Mouse (Mus musculus): ENCODE data around the gene Arl11. TPM values are rescaled to one million over a fixed set of nuclear protein-coding genes. Genes with fewer than 3 reads are reported as not detected.

The Arl11 gene
- 0.52 and 0.67 TPM in 2 replicates for polyA plus RNA-seq (2016; fragmentation: Nextera tagmentation; extraction: Ambion mirVana)

- no peak within 1 kb of the TSS for H3K4me3 ChIP-seq
- no peak for ATAC-seq (ENCODE audit: low FRiP score, low read depth)
- H3K4me2 ChIP-seq (replicated peaks), result no peak within 1 kb of the TSS
- no peaks in the 10 kb centered on the region for H3K27me3 ChIP-seq (replicated peaks)
- H3K9me3 ChIP-seq, result no peaks in the 10 kb centered on the region
- WGBS, result 61% methylated on average over 6 of the region's 6 CpGs
- H3K4me1 ChIP-seq, result no peaks in the 10 kb centered on the region
- no peak within 1 kb of the TSS for H3K9ac ChIP-seq
- H3K27ac ChIP-seq, result no peak within 1 kb of the TSS
- no peaks in the 10 kb centered on the region for H3K36me3 ChIP-seq
Measured at GRCm38 (mm10) chr14:61309593-61309992, at the start of gene Arl11. Gene Arl11 (plus strand): TSS chr14:61309753.

- no peak overlapping the region for H3K9ac ChIP-seq
- 62% methylated on average over 5 of the region's 5 CpGs for WGBS
- H3K27me3 ChIP-seq (replicated peaks), result peaks cover 5% of the 10 kb centered on the region; the same call in 1 of the 2 replicates
- peaks cover 6% of the 10 kb centered on the region for H3K9me3 ChIP-seq
- no peak overlapping the region for H3K27ac ChIP-seq
- ATAC-seq (ENCODE audit: low FRiP score, low read depth), result no peak
- no peak overlapping the region for H3K4me3 ChIP-seq
- no peaks in the 10 kb centered on the region for H3K4me1 ChIP-seq
- H3K36me3 ChIP-seq, result no peaks in the 10 kb centered on the region
- no peak overlapping the region for H3K4me2 ChIP-seq (replicated peaks)
Measured at GRCm38 (mm10) chr14:61267908-61268475, 41.6 kb upstream of the Arl11 start.

- H3K4me3 ChIP-seq, result peak overlapping the region; percentile 9; the same call in 1 of the 2 replicates
- H3K27ac ChIP-seq, result no peak overlapping the region
- peaks cover 33% of the 10 kb centered on the region for H3K27me3 ChIP-seq (replicated peaks)
- H3K9me3 ChIP-seq, result no peaks in the 10 kb centered on the region
- WGBS, result 9% methylated on average over 38 of the region's 38 CpGs
- H3K4me2 ChIP-seq (replicated peaks), result peak overlapping the region; percentile 44
- H3K9ac ChIP-seq, result no peak overlapping the region
- no peaks in the 10 kb centered on the region for H3K36me3 ChIP-seq
- ATAC-seq (ENCODE audit: low FRiP score, low read depth), result no peak
- H3K4me1 ChIP-seq, result peaks cover 8% of the 10 kb centered on the region; the same call in 1 of the 2 replicates
Measured at GRCm38 (mm10) chr14:61274414-61275198, 34.9 kb upstream of the Arl11 start.

- WGBS, result 34% methylated on average over 1 of the region's 1 CpGs
- Histone ChIP-seq H3K36me3 (no peaks in the 10 kb centered on the region), H3K4me2 (replicated peaks) (no peak overlapping the region), H3K27ac (no peak overlapping the region), H3K27me3 (replicated peaks) (peaks cover 28% of the 10 kb centered on the region), H3K9ac (no peak overlapping the region), H3K4me1 (peaks cover 8% of the 10 kb centered on the region; the same call in 1 of the 2 replicates), H3K9me3 (no peaks in the 10 kb centered on the region), H3K4me3 (no peak overlapping the region)
- no peak for ATAC-seq (ENCODE audit: low FRiP score, low read depth)
Measured at GRCm38 (mm10) chr14:61277285-61277684, 32.3 kb upstream of the Arl11 start.

DNA sequence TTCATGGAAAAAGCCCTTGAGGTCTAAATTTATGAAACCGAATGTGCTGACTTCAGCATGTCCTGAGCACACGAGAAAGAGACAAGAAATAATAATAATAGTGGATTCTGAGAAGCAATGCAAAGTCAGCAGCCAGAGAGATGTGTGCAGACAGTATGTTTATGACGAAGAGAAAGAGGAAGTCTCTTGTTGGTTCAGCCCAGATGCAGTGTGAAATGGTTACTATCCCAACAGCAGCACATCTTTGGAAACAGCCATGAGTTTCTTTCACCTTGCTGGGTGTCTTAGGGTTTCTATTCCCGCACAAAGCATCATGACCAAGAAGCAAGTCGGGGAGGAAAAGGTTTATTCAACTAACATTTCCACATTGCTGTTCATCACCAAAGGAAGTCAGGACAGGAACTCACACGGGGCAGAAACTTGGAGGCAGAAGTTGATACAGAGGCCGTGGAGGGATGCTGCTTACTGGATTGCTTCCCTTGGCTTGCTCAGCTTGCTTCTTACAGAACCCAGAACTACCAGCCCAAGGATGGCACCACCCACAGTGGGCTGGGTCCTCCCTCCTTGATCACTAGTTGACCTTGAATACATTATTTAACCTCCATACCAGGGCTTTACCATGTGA, 30.8 kb upstream of the Arl11 start:
- 87% methylated on average over 7 of the region's 7 CpGs for WGBS
- H3K27me3 ChIP-seq (replicated peaks), result peaks cover 28% of the 10 kb centered on the region
- H3K36me3 ChIP-seq, result no peaks in the 10 kb centered on the region
- peaks cover 8% of the 10 kb centered on the region; the same call in 1 of the 2 replicates for H3K4me1 ChIP-seq
- H3K4me2 ChIP-seq (replicated peaks), result no peak overlapping the region
- no peaks in the 10 kb centered on the region for H3K9me3 ChIP-seq
- no peak for ATAC-seq (ENCODE audit: low FRiP score, low read depth)
- H3K9ac ChIP-seq, result no peak overlapping the region
- no peak overlapping the region for H3K27ac ChIP-seq
- no peak overlapping the region for H3K4me3 ChIP-seq

DNA sequence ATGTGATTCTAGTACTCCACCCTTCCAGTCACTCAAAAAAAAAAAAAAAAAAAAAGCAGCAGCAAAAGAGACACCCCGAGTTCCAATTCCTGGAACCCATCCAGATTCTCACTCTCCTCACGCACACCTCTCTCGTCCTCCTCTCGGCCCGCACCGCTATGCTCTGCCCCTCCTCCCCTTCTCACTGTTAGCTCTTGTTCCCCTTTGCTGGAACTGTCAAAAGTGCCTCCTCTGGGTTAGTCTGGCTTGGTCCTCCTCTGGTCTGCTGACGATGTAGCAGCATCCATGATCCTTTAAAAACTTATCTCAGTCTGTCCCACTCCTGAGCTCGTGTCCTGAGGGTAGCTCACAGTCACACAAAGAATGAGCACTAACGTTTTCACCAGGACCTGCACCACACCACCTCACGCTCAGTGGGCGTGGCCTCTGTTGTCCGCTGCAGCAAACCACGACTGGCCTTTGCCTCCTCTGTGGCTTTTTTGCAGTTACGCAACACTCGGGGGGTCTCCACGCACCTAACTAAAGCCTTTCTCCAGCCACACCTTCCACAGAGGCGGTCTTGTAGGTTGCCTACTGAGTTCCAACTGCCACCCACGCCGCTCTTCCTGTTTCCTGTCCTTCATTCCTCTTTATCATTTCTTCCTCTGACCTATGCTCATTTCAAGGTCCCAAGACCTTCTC, 20.8 kb upstream of the Arl11 start:
- H3K4me2 ChIP-seq (replicated peaks), result no peak overlapping the region
- WGBS, result 73% methylated on average over 19 of the region's 19 CpGs
- no peak overlapping the region for H3K27ac ChIP-seq
- H3K4me1 ChIP-seq, result no peaks in the 10 kb centered on the region
- H3K9me3 ChIP-seq, result no peaks in the 10 kb centered on the region
- no peaks in the 10 kb centered on the region for H3K36me3 ChIP-seq
- no peaks in the 10 kb centered on the region for H3K27me3 ChIP-seq (replicated peaks)
- ATAC-seq (ENCODE audit: low FRiP score, low read depth), result no peak
- H3K9ac ChIP-seq, result no peak overlapping the region
- no peak overlapping the region for H3K4me3 ChIP-seq

DNA sequence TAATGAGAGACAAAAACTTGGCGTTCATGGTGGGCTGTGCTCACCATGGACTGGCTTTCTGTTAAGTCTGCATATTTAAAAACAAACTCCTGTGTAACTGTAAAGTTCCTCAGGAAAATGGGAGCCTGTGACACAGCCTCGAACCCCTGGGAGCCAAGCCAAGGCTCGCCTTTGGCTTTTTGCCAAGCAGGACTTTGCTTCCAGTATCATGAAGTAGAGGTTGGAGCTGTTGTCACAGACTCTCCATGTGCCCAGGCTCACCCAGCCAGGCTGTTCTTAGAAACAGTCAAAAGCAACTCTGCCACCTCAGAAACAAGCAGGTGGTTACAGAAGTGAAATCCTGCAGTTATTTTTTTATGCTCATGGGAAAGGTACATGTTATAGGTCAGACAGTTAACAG, 18.9 kb upstream of the Arl11 start:
- no peaks in the 10 kb centered on the region for H3K4me1 ChIP-seq
- no peaks in the 10 kb centered on the region for H3K36me3 ChIP-seq
- no peak for ATAC-seq (ENCODE audit: low FRiP score, low read depth)
- no peak overlapping the region for H3K9ac ChIP-seq
- H3K27me3 ChIP-seq (replicated peaks), result no peaks in the 10 kb centered on the region
- H3K4me3 ChIP-seq, result no peak overlapping the region
- H3K27ac ChIP-seq, result no peak overlapping the region
- no peak overlapping the region for H3K4me2 ChIP-seq (replicated peaks)
- no peaks in the 10 kb centered on the region for H3K9me3 ChIP-seq
- WGBS, result 80% methylated on average over 3 of the region's 3 CpGs

- 54% methylated on average over 16 of the region's 16 CpGs for WGBS
Measured at GRCm38 (mm10) chr14:61293884-61294737, 15.4 kb upstream of the Arl11 start.

GRCm38 (mm10) chr14:61294738-61295079, 14.8 kb upstream of the Arl11 start:
- no peak overlapping the region; the same call in 1 of the 2 replicates for H3K4me2 ChIP-seq (replicated peaks)
- WGBS, result 21% methylated on average over 6 of the region's 6 CpGs
- no peaks in the 10 kb centered on the region for H3K9me3 ChIP-seq
- no peaks in the 10 kb centered on the region for H3K36me3 ChIP-seq
- no peaks in the 10 kb centered on the region for H3K4me1 ChIP-seq
- no peak overlapping the region for H3K27ac ChIP-seq
- H3K9ac ChIP-seq, result no peak overlapping the region
- ATAC-seq (ENCODE audit: low FRiP score, low read depth), result no peak
- H3K4me3 ChIP-seq, result no peak overlapping the region
- no peaks in the 10 kb centered on the region; the same call in 1 of the 2 replicates for H3K27me3 ChIP-seq (replicated peaks)

More at GRCm38 (mm10) chr14:61293884-61294737, 15.4 kb upstream of the Arl11 start:
- Histone ChIP-seq H3K9me3 (no peaks in the 10 kb centered on the region), H3K9ac (no peak overlapping the region), H3K4me2 (replicated peaks) (no peak overlapping the region; the same call in 1 of the 2 replicates), H3K4me1 (no peaks in the 10 kb centered on the region), H3K27ac (no peak overlapping the region), H3K36me3 (no peaks in the 10 kb centered on the region), H3K27me3 (replicated peaks) (no peaks in the 10 kb centered on the region; the same call in 1 of the 2 replicates), H3K4me3 (no peak overlapping the region)
- no peak; the same call in 1 of the 2 replicates for ATAC-seq (ENCODE audit: low FRiP score, low read depth)

DNA sequence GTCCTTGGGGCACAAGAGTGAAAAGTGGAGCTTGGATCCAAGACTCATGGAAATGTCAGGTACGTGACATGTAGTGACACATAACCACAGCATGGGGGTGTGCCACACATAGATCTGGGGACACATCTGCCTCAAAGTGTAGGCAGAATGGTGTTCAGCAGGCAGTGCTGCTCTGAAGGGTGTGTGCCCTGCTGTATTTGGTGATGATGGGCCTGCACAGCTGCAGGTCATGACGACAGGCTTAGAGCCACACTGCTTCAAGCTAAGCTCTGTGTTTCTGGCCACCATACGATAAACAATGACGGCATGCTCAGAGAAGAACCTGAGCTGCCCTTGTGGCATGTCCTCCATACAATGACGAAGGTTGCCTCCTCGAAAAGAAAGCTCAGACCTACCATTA, 9.7 kb upstream of the Arl11 start:
- H3K27me3 ChIP-seq (replicated peaks), result no peaks in the 10 kb centered on the region; the same call in 1 of the 2 replicates
- WGBS, result 87% methylated on average over 6 of the region's 6 CpGs
- H3K4me1 ChIP-seq, result no peaks in the 10 kb centered on the region
- no peak overlapping the region for H3K4me3 ChIP-seq
- H3K9me3 ChIP-seq, result no peaks in the 10 kb centered on the region
- H3K4me2 ChIP-seq (replicated peaks), result no peak overlapping the region
- no peak for ATAC-seq (ENCODE audit: low FRiP score, low read depth)
- no peak overlapping the region for H3K9ac ChIP-seq
- no peaks in the 10 kb centered on the region for H3K36me3 ChIP-seq
- H3K27ac ChIP-seq, result no peak overlapping the region

DNA sequence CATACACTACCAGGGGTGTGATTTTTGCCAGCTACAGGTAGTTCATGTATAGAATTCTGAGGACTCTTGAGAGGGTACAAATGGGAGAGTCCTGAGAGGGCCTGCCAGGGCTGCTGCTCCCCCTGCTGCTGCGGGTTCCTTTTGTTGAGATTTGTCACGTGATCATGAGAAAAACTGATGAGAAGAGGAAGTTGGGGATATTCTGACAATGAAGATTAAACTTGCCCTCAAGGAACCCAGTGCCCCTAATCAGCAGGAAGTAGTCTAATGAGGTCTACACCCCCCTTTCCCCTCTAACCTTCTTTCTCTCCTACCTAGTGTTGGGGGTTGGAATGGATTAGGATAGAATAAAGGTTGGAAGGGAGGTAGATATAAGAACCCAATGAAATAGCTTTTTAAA, 8.2 kb upstream of the Arl11 start:
- Histone ChIP-seq H3K27ac (no peak overlapping the region), H3K27me3 (replicated peaks) (no peaks in the 10 kb centered on the region; the same call in 1 of the 2 replicates), H3K4me2 (replicated peaks) (no peak overlapping the region), H3K9ac (no peak overlapping the region), H3K4me1 (no peaks in the 10 kb centered on the region), H3K9me3 (no peaks in the 10 kb centered on the region), H3K36me3 (no peaks in the 10 kb centered on the region), H3K4me3 (no peak overlapping the region)
- ATAC-seq (ENCODE audit: low FRiP score, low read depth), result no peak
- 65% methylated on average over 2 of the region's 2 CpGs for WGBS

Measured in neural tube, embryonic 12.5 days (tissue).